Mouse (Mus musculus) heart, embryonic 10.5 days (tissue): ENCODE results near the gene Zfp442. TPM values are rescaled to one million over a fixed set of nuclear protein-coding genes. Genes with fewer than 3 reads are reported as not detected.

Experiments
- polyA plus RNA-seq: library from polyadenylated mRNA; unstranded; fragments of >200 nt; fragmentation: Nextera tagmentation; extraction: Ambion mirVana; gene quantifications from 2 replicates; pipeline ENCODE4 v1.2.1, GENCODE M21; 2016

The Zfp442 gene
- polyA plus RNA-seq, 1 experiment from 2014 or later = 8.2 TPM

Other genes with a start within 250 kb of the Zfp442 start
- 5.6 and 7.0 TPM in 2 replicates for gene Zfp937, start 233.4 kb downstream of the Zfp442 start, polyA plus RNA-seq
- 4.0 and 4.8 TPM in 2 replicates for gene Gm21994, start 195.9 kb downstream of the Zfp442 start, polyA plus RNA-seq
- gene Gm14124, start 194.0 kb downstream of the Zfp442 start, polyA plus RNA-seq = not detected in 2 replicates
- 1.9 and 2.7 TPM in 2 replicates for gene Gm10130, start 127.8 kb downstream of the Zfp442 start, polyA plus RNA-seq
- gene 3300002I08Rik, start 88.7 kb downstream of the Zfp442 start, polyA plus RNA-seq = 4.9 and 6.7 TPM in 2 replicates
- gene Zfp345, start 33.6 kb upstream of the Zfp442 start, polyA plus RNA-seq = 0.26 and 0.29 TPM in 2 replicates
- 0.15 and 0.58 TPM in 2 replicates for gene Cst7, start 118.9 kb upstream of the Zfp442 start, polyA plus RNA-seq
- gene Apmap, start 157.1 kb upstream of the Zfp442 start, polyA plus RNA-seq = 32.8 and 34.2 TPM in 2 replicates
- 17.2 and 19.2 TPM in 2 replicates for gene Acss1, start 217.0 kb upstream of the Zfp442 start, polyA plus RNA-seq
- not detected in 2 replicates for gene Vsx1, start 237.9 kb upstream of the Zfp442 start, polyA plus RNA-seq